17 mouse cellular contexts compared by ENCODE assay signal in the genomic region with DNA sequence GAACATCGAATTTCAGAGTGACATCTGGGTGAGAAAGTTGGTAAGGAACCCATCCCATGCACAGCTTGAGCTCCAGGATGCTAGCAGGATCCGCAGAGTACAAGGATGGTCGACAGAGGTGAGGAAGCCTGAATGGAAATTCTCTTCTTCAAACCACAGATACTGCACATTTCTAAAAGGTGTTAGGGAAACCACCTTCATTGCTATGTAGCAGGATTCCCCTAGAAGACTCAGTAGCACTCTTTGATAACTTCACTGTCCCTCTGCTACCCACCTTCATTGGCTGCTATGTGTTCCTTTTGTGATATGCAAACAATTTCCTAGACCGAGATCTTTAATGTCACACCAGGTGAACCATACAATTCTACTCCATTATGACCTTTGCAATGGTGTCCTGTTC.
"Had no signal": no experiment of that assay in that cellular context is flagged by ENCODE, and none has a peak within 500 bp of the region (broad histone marks: within the 10 kb centered on the region; RNA-seq: fewer than 3 reads in every experiment).

No protein-coding gene starts in this region.

- ATAC-seq: midbrain, embryonic 15.5 days had no signal

- H3K4me1 ChIP-seq: limb, embryonic 13.5 days; liver, embryonic 13.5 days; midbrain, embryonic 12.5 days; midbrain, embryonic 15.5 days had no signal

- H3K9ac ChIP-seq: limb, embryonic 13.5 days; liver, embryonic 13.5 days; midbrain, embryonic 12.5 days; midbrain, embryonic 15.5 days; neural tube, embryonic 13.5 days had no signal

- H3K4me3 ChIP-seq: limb, embryonic 10.5 days; limb, embryonic 13.5 days; liver, embryonic 13.5 days; midbrain, embryonic 12.5 days; midbrain, embryonic 15.5 days; neural tube, embryonic 13.5 days had no signal

- H3K4me2 ChIP-seq: limb, embryonic 13.5 days; liver, embryonic 13.5 days; midbrain, embryonic 12.5 days; midbrain, embryonic 15.5 days; neural tube, embryonic 13.5 days had no signal

- DNase-seq: kidney, postnatal 36 days; liver; liver, embryonic 13.5 days; lung, adult 2 months; lung, postnatal 14 days; retina, postnatal 1 day; right cerebral cortex, postnatal 25 days; spleen, adult 18-20 months; thymus, adult 18-20 months; thymus, postnatal 36 days had no signal

- H3K27ac ChIP-seq: kidney, postnatal 0 days; limb, embryonic 10.5 days; limb, embryonic 13.5 days; liver, embryonic 13.5 days; macrophage; midbrain, embryonic 12.5 days; midbrain, embryonic 15.5 days; neural tube, embryonic 13.5 days had no signal

- H3K9me3 ChIP-seq: limb, embryonic 10.5 days; limb, embryonic 13.5 days; liver, embryonic 13.5 days; midbrain, embryonic 12.5 days; midbrain, embryonic 15.5 days; neural tube, embryonic 13.5 days had no signal

- H3K36me3 ChIP-seq: limb, embryonic 10.5 days; limb, embryonic 13.5 days; liver, embryonic 13.5 days; midbrain, embryonic 12.5 days; midbrain, embryonic 15.5 days; neural tube, embryonic 13.5 days had no signal

- H3K27me3 ChIP-seq: limb, embryonic 13.5 days; liver, embryonic 13.5 days; midbrain, embryonic 12.5 days; midbrain, embryonic 15.5 days; neural tube, embryonic 13.5 days had no signal
